Mouse (Mus musculus): ENCODE results near the gene Gm8439.
"Not testable (repeated sequence)": the region's sequence is repeated elsewhere in the genome, so short reads cannot be mapped to it uniquely, and the experiment has no call there.

The Gm8439 gene

DNA sequence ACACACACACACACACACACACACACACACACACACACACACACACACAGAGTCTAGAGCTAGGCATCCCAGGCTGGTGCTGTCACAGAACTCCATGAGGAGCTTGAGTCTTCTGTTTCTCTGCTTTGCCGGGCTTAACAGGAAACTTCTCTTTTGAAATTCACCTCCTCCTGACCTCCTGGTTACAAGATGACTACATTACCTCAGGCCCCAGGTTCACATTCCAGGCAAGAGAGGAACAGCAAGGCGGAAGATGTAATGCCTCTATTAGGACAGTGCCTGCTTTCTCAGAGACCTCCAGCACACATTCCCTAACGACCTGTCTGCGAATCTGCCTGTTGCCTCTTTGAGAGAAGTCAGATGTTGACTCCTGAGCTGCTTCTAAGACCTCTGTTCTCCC lies at the start of gene Gm8439:
TSS of gene Gm8439 (plus strand) at position 301 of the 400 bp plus-strand sequence.
- DNase-seq, result no peak

DNA sequence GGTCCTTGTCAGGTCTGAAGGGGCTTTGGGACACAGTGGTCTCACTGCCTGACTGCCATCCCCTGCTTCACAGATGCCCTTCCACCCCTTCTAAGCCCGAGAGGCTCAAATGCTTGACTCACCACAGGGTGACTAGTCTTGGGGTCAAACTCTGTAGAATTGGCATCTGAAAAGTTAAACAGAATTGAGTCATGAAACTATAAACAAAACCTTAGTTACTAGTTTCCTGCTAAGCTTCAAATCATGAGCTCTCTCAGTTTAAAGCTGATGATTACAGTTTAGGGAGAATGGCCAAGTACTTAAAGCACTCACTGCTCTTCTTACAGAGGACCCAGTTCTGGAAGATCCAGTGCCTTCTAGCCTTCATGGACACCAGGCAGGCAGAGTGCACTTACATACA lies 43.6 kb upstream of the Gm8439 start:
- DNase-seq, result no peak

DNA sequence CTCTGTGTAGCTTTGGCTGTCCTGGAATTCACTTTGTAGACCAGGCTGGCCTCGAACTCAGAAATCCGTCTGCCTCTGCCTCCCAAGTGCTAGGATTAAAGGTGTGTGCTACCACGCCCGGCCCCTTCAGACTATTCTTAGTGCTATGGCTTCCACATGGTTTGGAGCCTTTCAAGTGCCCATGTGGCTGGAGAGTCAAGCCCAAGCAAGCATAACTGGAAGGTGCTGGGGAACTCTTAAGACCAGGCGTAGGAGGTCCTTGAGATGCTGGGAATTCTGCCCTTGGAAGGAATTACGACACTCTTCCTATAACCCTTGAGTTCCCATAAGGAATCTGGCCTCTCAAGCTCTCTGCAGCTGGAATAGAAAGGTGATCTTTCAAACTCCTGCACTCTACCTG lies 32.0 kb upstream of the Gm8439 start:
- DNase-seq, result no peak

- DNase-seq, result no peak
Observed at GRCm38 (mm10) chr4:120565726-120566125, 22.8 kb upstream of the Gm8439 start.

GRCm38 (mm10) chr4:120568005-120568404 lies 20.5 kb upstream of the Gm8439 start:
- DNase-seq, result peak; percentile 38

DNA sequence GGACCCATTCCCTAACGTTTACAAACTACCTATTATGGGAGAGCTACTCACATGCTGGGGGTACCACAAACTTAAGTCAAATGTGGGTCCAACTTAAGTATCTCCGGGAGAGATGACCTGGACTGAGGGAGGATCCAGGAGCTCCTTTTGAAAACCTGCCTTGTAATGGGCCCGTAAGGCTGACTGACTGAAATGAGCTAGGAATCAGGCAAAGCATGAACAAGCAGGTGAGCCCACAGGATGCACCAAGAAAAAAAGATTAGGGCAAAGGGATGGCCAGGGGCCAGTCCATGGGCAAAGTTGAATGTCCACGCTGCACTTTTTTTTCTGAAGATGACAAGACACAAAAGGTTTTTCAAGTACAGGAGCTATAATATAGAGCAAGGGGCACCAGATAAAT lies 19.5 kb upstream of the Gm8439 start:
- DNase-seq, result no peak

DNA sequence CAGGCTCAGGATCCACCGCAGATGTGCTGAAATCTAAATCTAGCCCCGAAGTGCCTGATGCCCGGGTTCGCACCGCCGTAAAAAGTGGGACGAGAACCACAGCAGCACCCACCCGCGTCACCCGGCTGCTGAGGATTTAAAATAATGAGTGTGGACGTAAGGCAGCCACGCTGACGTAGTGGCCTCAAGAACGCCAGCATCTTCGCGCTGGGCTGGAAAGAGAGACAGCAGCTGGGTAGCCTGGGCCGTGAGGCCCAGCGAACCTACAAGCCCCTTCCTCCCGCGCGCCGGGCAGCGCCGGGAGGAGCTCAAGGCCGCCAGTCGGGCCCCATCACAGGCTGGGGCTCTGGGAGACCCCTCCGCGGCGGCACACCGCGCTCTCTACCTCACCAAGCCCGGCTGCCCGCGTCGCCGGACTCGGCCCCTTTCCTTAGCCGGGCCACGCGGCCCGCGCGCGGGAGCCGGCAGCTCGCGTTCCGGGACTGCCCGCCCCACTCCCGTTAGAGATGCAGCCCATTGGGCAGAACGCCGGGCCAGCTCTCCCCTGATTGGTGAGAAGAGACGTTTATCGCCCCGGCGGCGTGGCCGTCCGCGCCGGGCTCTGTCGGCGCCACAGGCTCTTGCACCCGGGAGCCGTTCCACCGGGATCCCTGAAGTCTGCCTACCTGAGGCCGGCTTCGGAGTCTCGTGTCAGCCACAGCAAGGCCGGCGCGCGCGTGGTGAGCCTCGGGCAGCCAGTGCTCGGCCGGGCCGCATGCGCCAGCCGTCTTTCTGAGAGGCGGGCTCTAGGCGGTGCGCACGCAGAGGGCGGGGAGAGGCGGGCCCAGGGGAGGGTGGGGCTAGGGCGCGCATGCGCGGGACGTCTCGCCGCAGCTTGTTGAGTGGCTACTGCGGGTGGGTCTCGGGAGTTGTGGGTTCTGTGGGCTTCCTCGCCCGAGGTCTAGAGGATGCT lies 18.8 kb upstream of the Gm8439 start, which contains the start of gene Ctps:
TSS of gene Ctps (minus strand) at position 791 of the 952 bp plus-strand sequence.
- DNase-seq, result peak; percentile 96

GRCm38 (mm10) chr4:120570438-120571069 lies 18.0 kb upstream of the Gm8439 start:
- no peak for DNase-seq

GRCm38 (mm10) chr4:120571070-120571464 lies 17.5 kb upstream of the Gm8439 start:
- no peak for DNase-seq

DNA sequence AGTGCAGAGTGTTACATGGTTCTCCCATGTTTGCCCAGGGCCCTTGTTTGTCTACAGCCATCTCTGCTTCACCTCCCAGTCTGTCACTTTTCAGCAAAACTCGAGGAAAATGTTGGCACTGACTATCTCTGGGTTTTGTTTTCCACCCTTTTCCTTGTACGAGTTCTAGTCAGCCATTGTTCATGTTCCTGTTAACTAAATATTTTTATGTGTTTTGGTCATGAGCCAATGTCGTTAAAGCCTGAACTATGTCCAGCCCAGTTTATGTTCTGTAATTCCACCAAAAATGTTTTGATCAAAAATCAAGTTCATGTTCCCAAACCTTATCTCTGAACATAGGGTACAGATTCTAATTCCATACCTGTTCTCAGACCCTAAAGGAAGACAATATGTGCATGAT lies 16.9 kb upstream of the Gm8439 start:
- DNase-seq, result no peak

DNA sequence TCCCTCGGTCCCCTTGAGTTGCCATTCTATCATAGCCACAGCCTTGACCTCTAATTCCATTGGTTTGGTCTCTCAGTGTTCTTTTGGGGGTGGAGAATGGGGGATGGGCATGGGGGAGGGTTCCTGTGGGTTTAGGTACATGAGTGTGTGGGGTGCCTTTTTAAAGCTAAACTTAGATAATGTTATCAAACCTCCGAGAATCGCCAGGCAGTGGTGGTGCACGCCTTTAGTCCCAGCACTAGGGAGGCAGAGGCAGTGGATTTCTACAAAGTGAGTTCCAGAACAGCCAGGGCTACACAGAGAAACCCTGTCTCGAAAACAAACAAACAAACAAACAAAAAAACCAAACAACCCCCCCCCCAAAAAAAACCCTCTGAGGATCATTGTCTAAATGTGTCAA lies 7.7 kb upstream of the Gm8439 start:
- no peak for DNase-seq

GRCm38 (mm10) chr4:120581711-120582110 lies 6.8 kb upstream of the Gm8439 start:
- no peak for DNase-seq

GRCm38 (mm10) chr4:120586986-120587385 lies 1.6 kb upstream of the Gm8439 start:
- DNase-seq, result no peak

DNA sequence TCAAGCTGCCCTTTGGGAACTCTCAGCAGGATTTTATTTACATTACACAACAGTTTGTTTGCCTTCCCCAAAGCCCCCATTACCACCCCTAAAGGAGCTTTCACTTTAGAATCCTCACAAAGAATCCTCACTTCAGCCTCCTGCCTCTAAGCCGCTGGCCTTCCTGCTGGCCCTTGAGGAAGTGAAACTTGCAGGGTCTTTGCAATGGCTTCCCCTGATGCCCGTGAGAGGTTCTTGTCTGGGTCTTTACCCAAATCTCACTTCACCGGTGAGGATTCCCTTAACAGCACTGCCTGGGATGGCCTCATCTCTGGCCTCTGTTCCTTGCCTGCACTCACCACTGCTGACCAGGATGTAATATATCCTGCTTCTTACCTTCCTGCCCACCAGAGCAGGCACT lies 525 bp downstream of the Gm8439 start:
- DNase-seq, result no peak

GRCm38 (mm10) chr4:120589815-120590422 lies 1.4 kb downstream of the Gm8439 start:
- DNase-seq, result peak; percentile 69

- DNase-seq, result no peak
Observed at GRCm38 (mm10) chr4:120590973-120591372, 2.4 kb downstream of the Gm8439 start.

- not testable (repeated sequence) for DNase-seq
Observed at GRCm38 (mm10) chr4:120596210-120596609, 7.7 kb downstream of the Gm8439 start.

DNA sequence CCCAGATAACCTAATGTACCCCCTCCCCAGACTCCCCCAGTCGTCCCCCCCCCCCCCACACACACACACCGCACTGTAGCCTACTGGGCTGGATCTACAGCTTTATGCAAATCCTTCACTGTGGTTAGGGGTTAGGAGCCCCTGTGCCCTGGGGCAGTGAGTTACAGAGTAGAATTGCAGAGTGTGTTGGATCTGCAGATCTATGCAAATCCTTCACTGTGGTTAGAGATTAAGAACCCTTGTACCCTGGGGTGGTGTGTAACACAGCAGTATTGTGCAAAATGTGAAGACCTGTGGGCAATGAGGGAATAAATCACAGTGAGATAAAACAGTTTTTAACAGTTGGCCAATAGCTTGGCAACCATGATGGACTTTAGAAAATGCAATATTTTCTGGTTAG lies 10.4 kb downstream of the Gm8439 start:
- DNase-seq, result no peak

DNA sequence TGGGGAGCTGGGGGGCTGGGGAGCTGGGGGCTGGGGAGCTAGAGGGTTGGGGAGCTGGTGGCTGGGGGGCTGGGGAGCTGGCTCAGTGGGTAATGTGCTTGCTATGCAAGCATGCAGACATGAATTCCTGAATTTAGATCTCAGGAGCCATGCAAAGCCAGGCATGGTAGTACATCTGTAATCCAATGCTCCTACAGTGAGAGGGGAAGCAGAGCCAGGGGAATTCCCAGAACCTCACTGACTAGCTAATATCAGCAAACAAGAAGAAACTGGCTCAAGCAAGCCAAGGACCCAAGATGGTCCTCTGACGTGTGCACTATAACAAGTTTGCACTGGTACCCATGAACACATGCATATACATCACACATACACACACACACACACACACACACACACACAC lies 13.2 kb downstream of the Gm8439 start:
- no peak for DNase-seq

DNA sequence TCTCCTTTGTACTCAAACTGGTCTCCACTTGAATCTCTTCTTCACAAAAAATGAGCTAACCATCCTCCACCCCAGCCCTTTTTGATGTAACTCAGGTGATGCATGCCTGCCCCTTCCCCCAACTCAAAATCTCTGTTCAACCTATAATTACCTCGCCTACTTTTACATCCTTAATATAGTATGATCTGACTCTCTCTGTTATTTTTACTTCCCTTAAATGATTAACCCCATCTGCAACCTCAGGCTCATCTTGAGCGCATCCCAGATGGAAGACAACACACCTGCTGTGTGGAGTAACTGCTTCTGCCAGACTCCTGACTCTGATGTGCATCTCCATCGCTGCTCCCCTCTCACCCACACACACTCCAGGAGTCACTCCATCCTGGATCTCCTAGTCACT lies 14.1 kb downstream of the Gm8439 start:
- DNase-seq, result no peak

DNA sequence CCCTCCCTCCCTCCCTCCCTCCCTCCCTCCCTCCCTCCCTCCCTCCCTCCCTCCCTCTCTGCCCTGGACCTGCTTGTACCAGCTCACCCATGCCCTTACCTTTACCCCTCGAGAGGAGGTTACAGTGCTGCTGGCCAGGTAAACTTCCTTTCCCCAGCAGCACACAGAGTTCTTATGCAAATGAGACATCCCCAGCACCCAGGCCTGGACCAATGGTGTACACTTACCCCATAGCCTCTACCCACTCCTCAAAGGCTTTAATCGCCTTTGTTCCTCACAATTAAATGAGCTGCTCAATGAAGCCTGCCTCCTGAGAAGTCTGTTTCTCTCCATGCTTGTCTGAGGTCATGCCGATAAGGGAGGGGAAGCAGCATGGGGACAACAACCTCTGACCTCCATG lies 18.4 kb downstream of the Gm8439 start:
- DNase-seq, result no peak

- DNase-seq, result no peak
Observed at GRCm38 (mm10) chr4:120611005-120611404, 22.5 kb downstream of the Gm8439 start.

DNA sequence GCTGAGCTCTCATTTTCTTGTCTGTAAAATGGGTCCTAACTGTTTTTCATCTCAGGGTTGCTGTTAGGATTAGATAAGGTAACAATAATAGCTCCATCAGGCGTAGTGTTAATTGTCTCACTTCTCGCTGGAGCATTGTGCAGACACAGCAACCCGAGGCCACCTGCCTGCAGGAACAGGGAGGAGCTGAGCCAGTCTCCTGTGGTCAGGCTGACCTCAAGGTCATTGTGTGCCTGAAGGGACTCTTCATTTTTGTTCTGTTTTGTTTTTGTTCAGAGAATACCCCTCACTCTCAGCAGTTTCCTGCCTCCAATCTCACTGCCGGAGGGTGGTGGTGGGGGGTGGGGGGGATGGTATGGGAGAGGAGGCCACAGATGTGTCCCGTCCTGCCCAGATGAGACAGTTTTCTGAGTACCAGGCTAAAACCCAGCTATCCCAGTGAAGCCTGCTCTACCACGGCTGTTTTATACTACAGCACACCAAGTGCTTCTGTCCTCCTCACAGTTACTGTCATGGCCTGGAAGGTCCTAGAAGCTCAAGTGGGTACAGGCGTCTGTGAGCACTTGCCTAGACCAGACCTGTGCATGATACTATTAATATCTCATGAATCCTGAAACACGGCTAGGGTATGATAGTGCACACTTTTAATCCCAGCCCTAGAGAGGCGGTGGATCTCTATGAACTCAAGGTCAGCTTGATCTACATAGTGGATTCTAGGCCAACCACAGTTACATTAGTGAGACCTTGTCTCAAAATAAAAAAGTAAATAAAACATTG lies 23.9 kb downstream of the Gm8439 start:
- no peak for DNase-seq
